ENCODE assay signal across 2 mouse cellular contexts in the genomic region with DNA sequence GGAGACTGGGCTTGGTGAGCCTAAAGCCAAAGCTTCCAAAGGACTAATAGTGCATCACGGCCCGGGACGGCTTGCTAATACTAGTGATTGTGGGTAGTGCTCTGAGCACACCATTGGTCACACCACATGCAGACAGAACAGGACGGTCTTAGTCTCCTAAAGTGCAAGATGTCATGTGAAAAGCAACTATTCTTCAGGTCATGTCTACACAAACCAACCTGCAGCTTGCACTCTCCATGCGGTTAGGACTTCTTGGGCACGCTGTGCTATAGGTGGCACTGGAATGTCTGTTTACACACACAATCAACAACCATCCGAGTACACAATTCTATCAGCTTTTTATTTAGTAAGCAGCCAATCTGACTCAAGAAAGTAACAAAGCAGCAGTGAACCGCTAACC.
A peak's percentile ranks its signal among the peaks of the same experiment; 100 is the strongest.
TF ChIP-seq lines count a peak whose summit lies in the region.

No protein-coding gene starts in this region.

TF ChIP-seq in MEL, 35 proteins besides CTCF, POLR2A, EP300 and RAD21 (continued from another document):
- 0 out of 2 replicates have a peak, but pooled peaks have one; percentile 6 for TF ChIP-seq POLR2AphosphoS5 (IDR thresholded peaks at IDR 0.05; ENCODE audit: borderline replicate concordance, low read depth, low read length)
- TF ChIP-seq POLR2AphosphoS2 (IDR thresholded peaks at IDR 0.05; ENCODE audit: low read length) = peak; percentile 25; the same call in 1 of the 2 replicates

TF ChIP-seq in myocyte, 11 proteins besides CTCF, POLR2A, EP300 and RAD21 (continued from another document):
- TF ChIP-seq TCF12 (IDR thresholded peaks at IDR 0.05; ENCODE audit: insufficient read depth, poor library complexity, severe bottlenecking) = no peak
